ENCODE assay signal across 12 mouse cellular contexts in the genomic region with DNA sequence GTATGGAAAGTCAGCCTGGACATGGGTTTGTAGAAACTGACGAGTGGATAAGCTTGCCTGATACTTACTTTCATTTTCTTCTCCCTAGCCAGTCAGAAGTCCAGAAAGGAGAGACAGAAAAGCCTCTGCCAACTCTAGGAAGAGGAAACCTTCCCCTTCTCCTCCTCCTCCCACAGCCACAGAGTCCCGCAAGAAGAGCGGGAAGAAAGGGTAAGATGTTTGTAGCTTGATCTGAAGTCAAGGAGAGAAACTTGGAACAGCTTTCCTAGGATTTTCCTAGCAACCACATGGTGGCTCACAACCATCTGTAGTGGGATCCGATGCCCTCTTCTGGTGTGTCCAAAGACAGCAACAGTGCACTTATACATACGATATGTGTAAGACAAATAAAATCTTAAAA. TPM values are rescaled to one million over a fixed set of nuclear protein-coding genes. Genes with fewer than 3 reads are reported as not detected.
DNase-seq lines count a peak whose midpoint lies in the region; ATAC-seq and TF ChIP-seq lines count a peak whose summit lies in the region.
"Had no signal": no experiment of that assay in that cellular context is flagged by ENCODE, and none has a peak within 500 bp of the region (broad histone marks: within the 10 kb centered on the region; RNA-seq: fewer than 3 reads in every experiment).

No protein-coding gene starts in this region.

- peak; percentile 54 for DNase-seq in adrenal gland, adult 2 months
- DNase-seq in adrenal gland, adult 8-10 months = no peak
- DNase-seq in heart, adult 2 months = peak; percentile 6 to 19
- no peak for DNase-seq in heart, postnatal 36 days
- DNase-seq in neural tube, embryonic 10.5 days (ENCODE audit: extremely low spot score, low spot score) = no peak
- DNase-seq: lung, embryonic 14.5 days had no signal

- TF ChIP-seq CTCF in heart, adult 2 months (IDR thresholded peaks at IDR 0.05) = peak; percentile 43
- TF ChIP-seq CTCF in small intestine, adult 2 months (IDR thresholded peaks at IDR 0.05; ENCODE audit: extremely low read depth, insufficient read length, insufficient replicate concordance, low read depth, low read length) = no peak

- WGBS in heart, adult 2 months = 71% methylated on average over 5 of the region's 5 CpGs
- WGBS in neural tube, embryonic 15.5 days = 87% methylated on average over 5 of the region's 5 CpGs
- WGBS in small intestine, adult 2 months = 76% methylated on average over 5 of the region's 5 CpGs
- 89% methylated on average over 5 of the region's 5 CpGs for WGBS in midbrain, embryonic 13.5 days

- TF ChIP-seq EP300 in heart, adult 2 months (IDR thresholded peaks at IDR 0.05; ENCODE audit: insufficient read depth, low read depth, low read length) = no peak

- H3K9ac ChIP-seq in heart, adult 2 months (ENCODE audit: low read depth, low read length) = peak overlapping the region; percentile 42
- no peak overlapping the region for H3K9ac ChIP-seq in neural tube, embryonic 15.5 days (replicated peaks)
- no peak overlapping the region for H3K9ac ChIP-seq in midbrain, embryonic 13.5 days (replicated peaks)
- H3K9ac ChIP-seq: hindbrain, embryonic 15.5 days; lung, embryonic 14.5 days; stomach, embryonic 15.5 days had no signal

- ATAC-seq in neural tube, embryonic 15.5 days (ENCODE audit: low FRiP score) = no peak
- ATAC-seq in midbrain, embryonic 13.5 days = no peak

- H3K4me3 ChIP-seq in heart, adult 2 months = no peak overlapping the region
- no peak overlapping the region for H3K4me3 ChIP-seq in neural tube, embryonic 15.5 days (replicated peaks)
- H3K4me3 ChIP-seq in small intestine, adult 2 months (ENCODE audit: low read depth, low read length) = peak overlapping the region; percentile 4; the same call in 1 of the 2 replicates
- no peak overlapping the region for H3K4me3 ChIP-seq in midbrain, embryonic 13.5 days (replicated peaks)
- H3K4me3 ChIP-seq: hindbrain, embryonic 15.5 days; midbrain, embryonic 10.5 days; stomach, embryonic 15.5 days had no signal

- no peaks in the 10 kb centered on the region for H3K9me3 ChIP-seq in neural tube, embryonic 15.5 days (replicated peaks)
- no peaks in the 10 kb centered on the region for H3K9me3 ChIP-seq in midbrain, embryonic 13.5 days
- H3K9me3 ChIP-seq: hindbrain, embryonic 15.5 days; midbrain, embryonic 10.5 days; stomach, embryonic 15.5 days had no signal

- H3K36me3 ChIP-seq in heart, adult 2 months (ENCODE audit: control insufficient read depth, insufficient read depth, low read length) = no peaks in the 10 kb centered on the region; the same call in 1 of the 2 replicates
- peaks cover 58% of the 10 kb centered on the region for H3K36me3 ChIP-seq in neural tube, embryonic 15.5 days
- H3K36me3 ChIP-seq in small intestine, adult 2 months (ENCODE audit: control insufficient read depth, insufficient read depth, low read length) = peaks cover 35% of the 10 kb centered on the region
- peaks cover 76% of the 10 kb centered on the region for H3K36me3 ChIP-seq in midbrain, embryonic 13.5 days

- no peak for TF ChIP-seq POLR2A in heart, adult 2 months (IDR thresholded peaks at IDR 0.05; ENCODE audit: insufficient read depth, low read depth, low read length)
- TF ChIP-seq POLR2A in small intestine, adult 2 months (IDR thresholded peaks at IDR 0.05; ENCODE audit: low read depth, low read length) = no peak

- H3K79me2 ChIP-seq in heart, adult 2 months (replicated peaks; ENCODE audit: control insufficient read depth, insufficient read depth, low read length) = no peaks in the 10 kb centered on the region

- no peaks in the 10 kb centered on the region; the same call in 1 of the 2 replicates for H3K4me1 ChIP-seq in heart, adult 2 months (ENCODE audit: control insufficient read depth, insufficient read depth, low read length)
- no peaks in the 10 kb centered on the region for H3K4me1 ChIP-seq in neural tube, embryonic 15.5 days
- no peaks in the 10 kb centered on the region for H3K4me1 ChIP-seq in small intestine, adult 2 months (ENCODE audit: control insufficient read depth, insufficient read depth, insufficient read length, low read length)
- H3K4me1 ChIP-seq in midbrain, embryonic 13.5 days (replicated peaks) = no peaks in the 10 kb centered on the region
- H3K4me1 ChIP-seq: hindbrain, embryonic 15.5 days; midbrain, embryonic 10.5 days; stomach, embryonic 15.5 days had no signal

- H3K4me2 ChIP-seq in neural tube, embryonic 15.5 days = no peak overlapping the region
- H3K4me2 ChIP-seq in midbrain, embryonic 13.5 days (replicated peaks) = no peak overlapping the region
- H3K4me2 ChIP-seq: hindbrain, embryonic 15.5 days; lung, embryonic 14.5 days; stomach, embryonic 15.5 days had no signal

- intact Hi-C loops in heart, adult 2 months (cut with DNase I) = no loop called here
- intact Hi-C loops in heart, postnatal 36 days (cut with DNase I) = no loop called here

- H3K27me3 ChIP-seq in heart, adult 2 months (ENCODE audit: control insufficient read depth, insufficient read depth, low read length) = no peaks in the 10 kb centered on the region
- H3K27me3 ChIP-seq in neural tube, embryonic 15.5 days (replicated peaks) = no peaks in the 10 kb centered on the region
- no peaks in the 10 kb centered on the region for H3K27me3 ChIP-seq in small intestine, adult 2 months (ENCODE audit: control insufficient read depth, insufficient read depth, low read length)
- H3K27me3 ChIP-seq in midbrain, embryonic 13.5 days = no peaks in the 10 kb centered on the region
- H3K27me3 ChIP-seq: hindbrain, embryonic 15.5 days; stomach, embryonic 15.5 days had no signal

- peak overlapping the region; percentile 9 for H3K27ac ChIP-seq in heart, adult 2 months
- H3K27ac ChIP-seq in neural tube, embryonic 15.5 days (replicated peaks) = 0 out of 2 replicates have a peak overlapping the region, but pooled peaks have one; percentile 37
- no peak overlapping the region for H3K27ac ChIP-seq in small intestine, adult 2 months (ENCODE audit: insufficient read depth, low read depth, low read length)
- H3K27ac ChIP-seq in midbrain, embryonic 13.5 days = no peak overlapping the region
- H3K27ac ChIP-seq: hindbrain, embryonic 15.5 days; midbrain, embryonic 10.5 days; stomach, embryonic 15.5 days had no signal

RNA-seq across cellular contexts. Expression of a gene that starts 53.2 kb away (rescaled TPM):
- total RNA-seq in adrenal gland, adult 2 months (2021) = 100 to 1,000 TPM in 1 of 2 experiments, 10 to 100 TPM in 1; 92.7 to 102 TPM
- polyA plus RNA-seq in adrenal gland, adult 2 months (2012; rRNA removed) = 52.9 and 68.1 TPM in 2 replicates
- total RNA-seq in adrenal gland, adult 8-10 months (2022) = 100 to 1,000 TPM; 107 to 117 (median 114) TPM
- total RNA-seq in heart, adult 2 months (2021) = 10 to 100 TPM; 64.8 to 68.6 TPM
- 56.7 and 73.5 TPM in 2 replicates for polyA plus RNA-seq in heart, adult 2 months (2012; rRNA removed)
- total RNA-seq in heart, postnatal 36 days (2021) = 10 to 100 TPM; 57.4 to 60.2 TPM
- 162 and 163 TPM in 2 replicates for polyA plus RNA-seq in neural tube, embryonic 15.5 days (2015; fragmentation: Nextera tagmentation; extraction: Ambion mirVana)
- polyA plus RNA-seq in small intestine, adult 2 months (2012; rRNA removed) = 20.3 and 30.4 TPM in 2 replicates
- polyA plus RNA-seq in midbrain, embryonic 13.5 days (2015; fragmentation: Nextera tagmentation; extraction: Ambion mirVana) = 221 and 223 TPM in 2 replicates

RNA-seq across cellular contexts. Expression of a gene that starts 53.4 kb away (rescaled TPM):
- total RNA-seq in adrenal gland, adult 2 months (2021) = 10 to 100 TPM; 46.1 to 58.3 TPM
- 20.8 and 26.4 TPM in 2 replicates for polyA plus RNA-seq in adrenal gland, adult 2 months (2012; rRNA removed)
- total RNA-seq in adrenal gland, adult 8-10 months (2022) = 10 to 100 TPM; 57.6 to 64.3 (median 60.8) TPM
- total RNA-seq in heart, adult 2 months (2021) = 10 to 100 TPM; 24.1 to 25.2 TPM
- 8.4 and 10.6 TPM in 2 replicates for polyA plus RNA-seq in heart, adult 2 months (2012; rRNA removed)
- total RNA-seq in heart, postnatal 36 days (2021) = 10 to 100 TPM; 23.4 to 27.4 TPM
- polyA plus RNA-seq in neural tube, embryonic 15.5 days (2015; fragmentation: Nextera tagmentation; extraction: Ambion mirVana) = 67.0 and 78.6 TPM in 2 replicates
- 5.0 and 11.3 TPM in 2 replicates for polyA plus RNA-seq in small intestine, adult 2 months (2012; rRNA removed)
- polyA plus RNA-seq in midbrain, embryonic 13.5 days (2015; fragmentation: Nextera tagmentation; extraction: Ambion mirVana) = 153 and 167 TPM in 2 replicates

Comparison
In these comparisons a context has a peak if more than half of its experiments do, and no peak if none do; other contexts are left out.
1. DNase-seq: peak in adrenal gland, adult 2 months (single experiment) and heart, adult 2 months (2 of 2); none in adrenal gland, adult 8-10 months (single experiment), heart, postnatal 36 days (0 of 2) and neural tube, embryonic 10.5 days (single experiment).
2. H3K27ac ChIP-seq: peak in heart, adult 2 months (single experiment) and neural tube, embryonic 15.5 days (single experiment); none in small intestine, adult 2 months (single experiment) and midbrain, embryonic 13.5 days (single experiment).